8 mouse cellular contexts compared by ENCODE assay signal in genomic region chr6:34921941-34922340, GRCm38 (mm10). TPM values are rescaled to one million over a fixed set of nuclear protein-coding genes. Genes with fewer than 3 reads are reported as not detected.
DNase-seq lines count a peak whose midpoint lies in the region; ATAC-seq and TF ChIP-seq lines count a peak whose summit lies in the region.

No protein-coding gene starts in this region.

- no peak for TF ChIP-seq POLR2A in bone marrow macrophage, adult 2 months (IDR thresholded peaks at IDR 0.05; ENCODE audit: borderline replicate concordance, low read depth, low read length)
- no peak for TF ChIP-seq POLR2A in olfactory bulb, adult 2 months (IDR thresholded peaks at IDR 0.05; ENCODE audit: insufficient read depth, low read depth, low read length)

- H3K4me1 ChIP-seq in E14TG2a.4 (replicated peaks; ENCODE audit: low read depth, low read length): peaks cover 39% of the 10 kb centered on the region
- H3K4me1 ChIP-seq in bone marrow macrophage, adult 2 months (ENCODE audit: control insufficient read depth, insufficient read depth, low read length): no peaks in the 10 kb centered on the region
- peaks cover 16% of the 10 kb centered on the region for H3K4me1 ChIP-seq in heart, embryonic 10.5 days
- 0 out of 2 replicates have a peak, but pooled peaks cover 2% of the 10 kb centered on the region for H3K4me1 ChIP-seq in liver, embryonic 11.5 days (replicated peaks; ENCODE audit: control insufficient read depth, insufficient read depth, low read length)
- H3K4me1 ChIP-seq in olfactory bulb, adult 2 months (ENCODE audit: control insufficient read depth, insufficient read depth, low read length): no peaks in the 10 kb centered on the region

- no peak for DNase-seq in layer of hippocampus, adult 2 months (ENCODE audit: low spot score in 2 of 2)
- no peak for DNase-seq in layer of hippocampus, adult 9-10 months (ENCODE audit: low spot score)
- peak; percentile 89 for DNase-seq in heart, embryonic 10.5 days (ENCODE audit: low spot score)
- peak; percentile 57 for DNase-seq in liver, embryonic 11.5 days (ENCODE audit: low spot score)
- no peak for DNase-seq in left cerebral cortex, adult 18-20 months (ENCODE audit: low spot score in 2 of 2)

- H3K9me3 ChIP-seq in E14TG2a.4 (ENCODE audit: low read length): no peaks in the 10 kb centered on the region
- H3K9me3 ChIP-seq in heart, embryonic 10.5 days: no peaks in the 10 kb centered on the region
- H3K9me3 ChIP-seq in liver, embryonic 11.5 days (ENCODE audit: control insufficient read depth, low read length): no peaks in the 10 kb centered on the region

- no peak overlapping the region for H3K27ac ChIP-seq in layer of hippocampus, adult 2 months
- no peak overlapping the region for H3K27ac ChIP-seq in bone marrow macrophage, adult 2 months (ENCODE audit: insufficient read depth, low read depth, low read length)
- no peak overlapping the region for H3K27ac ChIP-seq in heart, embryonic 10.5 days
- H3K27ac ChIP-seq in liver, embryonic 11.5 days (ENCODE audit: low read depth, low read length): no peak overlapping the region
- no peak overlapping the region for H3K27ac ChIP-seq in olfactory bulb, adult 2 months (ENCODE audit: insufficient read depth, low read depth, low read length)

- peak; percentile 68 for TF ChIP-seq CTCF in layer of hippocampus, adult 2 months (conservative IDR thresholded peaks at IDR 0.05)
- peak; percentile 77 for TF ChIP-seq CTCF in E14TG2a.4 (conservative IDR thresholded peaks at IDR 0.05; ENCODE audit: low read length)
- peak; percentile 81 for TF ChIP-seq CTCF in bone marrow macrophage, adult 2 months (IDR thresholded peaks at IDR 0.05; ENCODE audit: low read depth, low read length)
- TF ChIP-seq CTCF in olfactory bulb, adult 2 months (IDR thresholded peaks at IDR 0.05; ENCODE audit: insufficient read depth, low read depth, low read length): 0 out of 2 replicates have a peak, but pooled peaks have one; percentile 41

- no peak overlapping the region for H3K9ac ChIP-seq in liver, embryonic 11.5 days (ENCODE audit: low read depth, low read length)

- H3K4me3 ChIP-seq in layer of hippocampus, adult 2 months: no peak overlapping the region
- H3K4me3 ChIP-seq in E14TG2a.4 (replicated peaks; ENCODE audit: low read length): peak overlapping the region; percentile 45
- H3K4me3 ChIP-seq in bone marrow macrophage, adult 2 months (ENCODE audit: insufficient read depth, low read length): no peak overlapping the region
- H3K4me3 ChIP-seq in heart, embryonic 10.5 days: no peak overlapping the region
- H3K4me3 ChIP-seq in liver, embryonic 11.5 days (ENCODE audit: low read depth, low read length): no peak overlapping the region
- no peak overlapping the region for H3K4me3 ChIP-seq in olfactory bulb, adult 2 months (ENCODE audit: insufficient read depth, low read depth, low read length)

- H3K4me2 ChIP-seq in liver, embryonic 11.5 days: no peak overlapping the region

- no peaks in the 10 kb centered on the region for H3K36me3 ChIP-seq in E14TG2a.4 (ENCODE audit: insufficient read depth, low read length)
- H3K36me3 ChIP-seq in heart, embryonic 10.5 days: no peaks in the 10 kb centered on the region
- H3K36me3 ChIP-seq in liver, embryonic 11.5 days (ENCODE audit: control insufficient read depth, insufficient read depth, low read length): no peaks in the 10 kb centered on the region

- peaks cover 20% of the 10 kb centered on the region for H3K27me3 ChIP-seq in E14TG2a.4 (ENCODE audit: insufficient read depth, low read length)
- no peaks in the 10 kb centered on the region; the same call in 1 of the 2 replicates for H3K27me3 ChIP-seq in heart, embryonic 10.5 days (ENCODE audit: insufficient read depth, poor library complexity, severe bottlenecking)
- H3K27me3 ChIP-seq in liver, embryonic 11.5 days (replicated peaks; ENCODE audit: control insufficient read depth, insufficient read depth, low read length): no peaks in the 10 kb centered on the region

- ATAC-seq in liver, embryonic 11.5 days (replicated peaks; ENCODE audit: low FRiP score): peak; percentile 77

- WGBS in heart, embryonic 10.5 days: 48% methylated on average over 14 of the region's 14 CpGs
- 50% methylated on average over 14 of the region's 14 CpGs for WGBS in liver, embryonic 11.5 days
- WGBS in olfactory bulb, adult 2 months: 54% methylated on average over 14 of the region's 14 CpGs

RNA-seq across cellular contexts. Expression of gene Stra8, which starts 2.0 kb away (rescaled TPM):
- not detected for total RNA-seq in layer of hippocampus, adult 2 months (2021)
- polyA plus RNA-seq in bone marrow macrophage, adult 2 months (2012; ENCODE audit: insufficient read depth, insufficient read length, missing spikeins): not detected in 2 replicates
- polyA plus RNA-seq in heart, embryonic 10.5 days (2016; fragmentation: Nextera tagmentation; extraction: Ambion mirVana): not detected in 2 replicates
- polyA plus RNA-seq in liver, embryonic 11.5 days (2014; fragmentation: Nextera tagmentation; extraction: Ambion mirVana): not detected in 2 replicates
- polyA plus RNA-seq in olfactory bulb, adult 2 months (2012; ENCODE audit: insufficient read depth, insufficient read length, low replicate concordance, missing spikeins): not detected in 2 replicates
- total RNA-seq in left cerebral cortex, adult 18-20 months (2021): not detected

RNA-seq across cellular contexts. Expression of gene Wdr91, which starts 11.3 kb away (rescaled TPM):
- total RNA-seq in layer of hippocampus, adult 2 months (2021): 10 to 100 TPM; 34.9 to 37.9 TPM
- 85.3 and 90.3 TPM in 2 replicates for polyA plus RNA-seq in bone marrow macrophage, adult 2 months (2012; ENCODE audit: insufficient read depth, insufficient read length, missing spikeins)
- polyA plus RNA-seq in heart, embryonic 10.5 days (2016; fragmentation: Nextera tagmentation; extraction: Ambion mirVana): 12.6 and 13.0 TPM in 2 replicates
- polyA plus RNA-seq in liver, embryonic 11.5 days (2014; fragmentation: Nextera tagmentation; extraction: Ambion mirVana): 15.5 and 19.3 TPM in 2 replicates
- not detected in 2 replicates for polyA plus RNA-seq in olfactory bulb, adult 2 months (2012; ENCODE audit: insufficient read depth, insufficient read length, low replicate concordance, missing spikeins)
- 10 to 100 TPM; 30.2 to 33.2 TPM for total RNA-seq in left cerebral cortex, adult 18-20 months (2021)

RNA-seq across cellular contexts. Expression of gene Cyren, which starts 44.1 kb away (rescaled TPM):
- total RNA-seq in layer of hippocampus, adult 2 months (2021): 1 to 10 TPM; 5.5 to 5.9 TPM
- polyA plus RNA-seq in bone marrow macrophage, adult 2 months (2012; ENCODE audit: insufficient read depth, insufficient read length, missing spikeins): 10.6 and 11.6 TPM in 2 replicates
- polyA plus RNA-seq in heart, embryonic 10.5 days (2016; fragmentation: Nextera tagmentation; extraction: Ambion mirVana): 13.7 and 16.5 TPM in 2 replicates
- 20.1 and 20.5 TPM in 2 replicates for polyA plus RNA-seq in liver, embryonic 11.5 days (2014; fragmentation: Nextera tagmentation; extraction: Ambion mirVana)
- not detected in 2 replicates for polyA plus RNA-seq in olfactory bulb, adult 2 months (2012; ENCODE audit: insufficient read depth, insufficient read length, low replicate concordance, missing spikeins)
- total RNA-seq in left cerebral cortex, adult 18-20 months (2021): 1 to 10 TPM; 4.1 to 5.6 TPM

RNA-seq across cellular contexts. Expression of gene Tmem140, which starts 59.0 kb away (rescaled TPM):
- total RNA-seq in layer of hippocampus, adult 2 months (2021): 1 to 10 TPM; 2.3 to 2.9 TPM
- 74.9 and 86.3 TPM in 2 replicates for polyA plus RNA-seq in bone marrow macrophage, adult 2 months (2012; ENCODE audit: insufficient read depth, insufficient read length, missing spikeins)
- polyA plus RNA-seq in heart, embryonic 10.5 days (2016; fragmentation: Nextera tagmentation; extraction: Ambion mirVana): 1.4 and 1.8 TPM in 2 replicates
- 2.7 and 3.2 TPM in 2 replicates for polyA plus RNA-seq in liver, embryonic 11.5 days (2014; fragmentation: Nextera tagmentation; extraction: Ambion mirVana)
- not detected in 2 replicates for polyA plus RNA-seq in olfactory bulb, adult 2 months (2012; ENCODE audit: insufficient read depth, insufficient read length, low replicate concordance, missing spikeins)
- total RNA-seq in left cerebral cortex, adult 18-20 months (2021): 1 to 10 TPM; 3.5 to 4.6 TPM

Comparison
In these comparisons a context has a peak if more than half of its experiments do, and no peak if none do; other contexts are left out.
1. DNase-seq: peak in heart, embryonic 10.5 days (single experiment) and liver, embryonic 11.5 days (single experiment); none in layer of hippocampus, adult 2 months (0 of 2), layer of hippocampus, adult 9-10 months (single experiment) and left cerebral cortex, adult 18-20 months (0 of 2).
2. RNA of gene Cyren, which starts 44.1 kb away (polyA plus RNA-seq): 20.1 to 20.5 TPM in liver, embryonic 11.5 days, 13.7 to 16.5 TPM in heart, embryonic 10.5 days and 10.6 to 11.6 TPM in bone marrow macrophage, adult 2 months; not detected in olfactory bulb, adult 2 months; every median in the first group is over 10 times any median in the second.
3. Peak in every context shown above with its lines, with median percentiles within 50 percentile points of each other: CTCF ChIP-seq.